Mouse (Mus musculus) lung, adult 18-20 months (tissue): ENCODE measurements around the gene Unc13b.
"Not testable (repeated sequence)": the region's sequence is repeated elsewhere in the genome, so short reads cannot be mapped to it uniquely, and the experiment has no call there.

Source experiments
- DNase-seq, 2 experiments: peaks; one replicate each; pipeline ENCODE4 v3.0.0; 2022; ENCODE audit warnings: mixed read lengths in 2 of 2

Gene Unc13b

DNA sequence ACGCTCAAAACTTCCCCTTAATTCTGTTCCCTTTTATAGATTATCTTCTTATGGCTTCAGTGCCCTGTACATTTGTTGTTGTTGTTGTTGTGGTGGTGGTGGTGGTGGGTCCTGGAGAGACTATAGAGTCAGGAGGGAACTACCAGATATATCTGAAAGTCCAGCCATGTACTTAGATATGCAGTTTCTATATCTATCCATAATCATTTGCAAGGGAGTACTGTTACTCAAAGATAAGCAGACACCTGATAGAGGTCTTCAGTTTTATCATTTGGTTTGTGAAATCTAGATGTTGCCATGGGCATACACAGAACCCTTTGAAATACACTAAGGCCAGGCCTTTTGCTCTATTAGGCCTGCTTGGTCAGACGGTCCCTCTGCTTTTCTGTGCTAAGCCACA, 55.8 kb downstream of the Unc13b start:
- no peak for DNase-seq

GRCm38 (mm10) chr4:43114946-43115345, 56.2 kb downstream of the Unc13b start:
- peak; percentile 20 to 28 for DNase-seq

- DNase-seq, result no peak
Observed at GRCm38 (mm10) chr4:43116249-43116648, 57.5 kb downstream of the Unc13b start.

DNA sequence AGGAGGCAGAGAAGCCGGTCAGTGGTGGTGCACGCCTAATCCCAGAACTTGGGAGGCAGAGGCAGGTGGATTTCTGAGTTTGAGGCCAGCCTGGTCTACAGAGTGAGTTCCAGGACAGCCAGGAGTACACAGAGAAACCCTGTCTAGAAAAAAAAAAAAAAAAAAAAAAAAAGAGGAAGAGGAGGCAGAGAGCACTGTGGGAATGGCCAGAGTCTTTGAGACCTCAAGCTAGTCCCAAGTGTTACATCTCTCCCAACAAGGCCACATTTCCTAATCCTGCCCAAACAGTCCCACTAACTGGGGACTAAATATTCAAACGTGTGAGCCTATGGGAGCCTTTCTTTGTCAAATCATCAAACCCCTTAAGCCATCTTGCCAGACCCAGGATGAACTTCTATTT, 71.0 kb downstream of the Unc13b start:
- no peak for DNase-seq

- DNase-seq, result no peak
Observed at GRCm38 (mm10) chr4:43142610-43143009, 83.9 kb downstream of the Unc13b start.

DNA sequence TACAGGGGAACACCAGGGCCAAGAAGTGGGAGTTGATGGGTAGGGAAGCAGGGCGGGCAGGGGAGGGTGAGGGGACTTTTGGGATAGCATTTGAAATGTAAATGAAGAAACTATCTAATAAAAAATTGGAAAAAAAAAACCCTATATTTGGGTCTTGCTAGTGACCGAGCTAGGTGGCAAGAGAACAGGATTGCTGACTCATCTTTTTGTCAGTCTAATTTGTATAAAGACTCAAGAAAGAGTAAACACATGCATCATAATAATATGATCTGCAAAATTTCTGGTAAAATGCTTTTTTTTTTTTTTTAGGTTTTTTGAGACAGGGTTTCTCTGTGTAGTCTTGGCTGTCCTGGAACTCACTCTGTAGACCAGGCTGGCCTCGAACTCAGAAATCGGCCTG, 93.7 kb downstream of the Unc13b start:
- not testable (repeated sequence) for DNase-seq

DNA sequence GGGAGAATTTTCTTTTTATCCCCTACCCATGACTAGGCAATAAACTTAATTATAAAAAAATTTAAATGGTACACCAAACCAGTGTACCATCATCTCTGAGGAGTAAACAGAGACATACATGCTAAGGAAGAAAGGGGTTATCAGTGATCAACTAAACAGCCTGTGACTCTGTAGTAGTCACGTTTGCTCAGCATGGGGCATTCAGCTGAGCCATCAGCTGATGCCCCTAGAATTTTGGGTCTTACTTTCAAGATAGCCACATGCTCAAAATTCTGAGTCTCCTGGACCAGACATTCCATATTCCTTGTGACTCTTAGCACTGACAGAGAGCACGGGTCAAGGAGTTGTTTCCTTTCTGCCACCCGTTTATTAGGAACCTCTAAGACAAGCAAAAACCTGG, 101.3 kb downstream of the Unc13b start:
- no peak for DNase-seq

GRCm38 (mm10) chr4:43161124-43161657, 102.4 kb downstream of the Unc13b start:
- no peak for DNase-seq

DNA sequence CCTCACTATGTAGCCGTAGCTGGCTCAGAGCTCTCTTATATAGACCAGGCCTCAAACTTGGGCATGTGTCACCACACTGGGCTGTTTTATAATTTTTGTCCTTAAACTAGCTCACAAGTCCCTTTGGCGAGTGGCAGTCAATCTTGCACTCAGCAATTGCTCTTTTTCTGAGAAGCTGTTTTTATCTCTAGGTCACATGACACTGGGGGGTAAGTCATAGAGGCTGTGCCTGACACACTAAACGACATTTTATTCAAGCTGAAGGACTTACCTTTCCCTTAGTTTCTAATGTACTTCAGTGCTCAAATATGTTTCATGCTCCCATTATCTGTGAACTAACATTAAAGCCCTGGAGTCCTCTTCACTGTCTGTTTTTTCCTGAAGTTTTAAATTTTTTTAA, 104.5 kb downstream of the Unc13b start:
- DNase-seq, result no peak

DNA sequence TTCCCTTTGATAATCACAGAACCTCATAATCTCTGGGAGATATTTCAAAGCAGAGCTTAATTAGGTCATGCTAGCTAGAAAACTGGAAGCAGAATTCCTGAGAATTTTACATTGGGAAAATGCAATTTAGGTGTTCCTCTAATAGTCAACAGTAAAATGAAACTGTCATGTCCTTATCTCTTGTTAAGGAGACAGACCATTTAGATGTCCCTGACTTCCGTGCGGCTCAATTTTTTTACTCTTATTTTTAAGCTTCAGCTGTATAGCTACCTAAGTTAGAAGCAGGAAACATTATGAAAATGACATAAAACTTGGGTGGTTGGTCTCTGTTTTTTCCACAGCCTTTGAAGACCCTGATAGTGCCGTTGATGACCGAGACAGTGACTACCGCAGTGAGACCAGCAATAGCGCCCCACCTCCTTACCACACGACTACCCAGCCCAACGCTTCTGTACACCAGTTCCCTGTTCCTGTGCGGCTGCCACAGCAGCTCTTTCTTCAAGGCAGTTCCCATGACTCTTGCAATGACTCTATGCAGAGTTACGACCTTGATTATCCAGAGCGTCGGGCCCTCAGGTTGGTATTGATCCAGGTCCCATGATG, 106.8 kb downstream of the Unc13b start:
- no peak for DNase-seq

GRCm38 (mm10) chr4:43170028-43170427, 111.3 kb downstream of the Unc13b start:
- DNase-seq, result no peak

DNA sequence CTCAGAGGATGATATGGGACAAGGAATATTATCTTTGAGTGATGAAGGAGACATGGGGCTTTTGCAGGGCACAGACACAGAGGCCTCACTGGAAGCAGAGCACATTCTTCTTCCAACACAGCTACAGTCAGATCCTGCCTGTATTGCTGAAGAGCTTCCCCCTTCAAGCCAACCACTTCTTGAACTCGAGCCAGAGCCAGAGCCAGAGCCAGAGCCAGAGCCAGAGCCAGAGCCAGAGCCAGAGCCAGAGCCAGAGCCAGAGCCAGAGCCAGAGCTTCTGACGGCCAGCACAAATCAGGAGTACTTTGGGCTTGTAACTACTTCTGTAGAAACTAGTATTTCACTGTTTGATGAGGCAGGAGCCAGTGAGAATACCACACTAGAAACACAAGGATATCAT, 118.4 kb downstream of the Unc13b start:
- DNase-seq, result peak; percentile 2 to 5

- DNase-seq, result no peak
Observed at GRCm38 (mm10) chr4:43182474-43183168, 123.9 kb downstream of the Unc13b start.

- no peak for DNase-seq
Observed at GRCm38 (mm10) chr4:43187439-43187838, 128.7 kb downstream of the Unc13b start.

DNA sequence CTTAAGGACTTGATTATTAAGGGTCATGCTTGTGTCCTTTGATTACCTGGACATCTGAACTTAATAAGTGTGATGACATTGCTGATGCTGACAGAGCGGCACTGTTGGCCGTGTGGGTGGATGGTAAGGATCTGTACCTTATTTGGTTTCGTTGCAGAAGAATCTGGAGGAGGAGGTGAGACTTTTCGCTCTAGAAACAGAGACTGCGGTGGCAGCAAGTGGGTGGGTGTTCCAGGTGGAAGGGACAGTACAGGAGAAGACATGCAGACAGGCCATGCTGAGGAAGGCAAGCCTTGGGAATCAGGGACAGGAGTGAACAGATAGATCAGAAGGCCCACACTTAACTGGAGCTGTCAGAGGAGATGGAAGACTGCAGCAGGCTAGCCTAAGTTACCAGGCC, 130.6 kb downstream of the Unc13b start:
- DNase-seq, result no peak

- no peak for DNase-seq
Observed at GRCm38 (mm10) chr4:43204946-43205345, 146.2 kb downstream of the Unc13b start.

DNA sequence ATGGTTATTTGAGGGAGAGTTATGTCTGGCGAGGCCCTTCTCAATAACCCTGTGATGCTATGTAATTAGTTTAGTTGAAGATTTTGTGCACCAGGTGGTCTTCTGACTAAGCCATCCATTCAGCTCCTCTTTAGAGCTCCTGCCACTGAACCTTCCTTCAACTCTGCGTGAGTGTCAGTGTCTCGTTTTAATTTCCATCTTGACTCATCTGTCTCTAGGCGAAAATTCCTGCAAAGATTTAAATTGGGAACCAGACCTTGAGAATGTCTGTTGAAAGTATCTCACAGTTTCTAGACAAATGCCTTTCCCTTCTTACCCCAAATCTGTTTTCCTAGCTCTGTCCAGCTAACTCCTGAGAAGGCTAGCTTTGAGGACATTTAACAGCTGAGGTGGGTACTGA, 146.8 kb downstream of the Unc13b start:
- no peak for DNase-seq

- DNase-seq, result no peak
Observed at GRCm38 (mm10) chr4:43206989-43207388, 148.2 kb downstream of the Unc13b start.

GRCm38 (mm10) chr4:43209081-43209579, 150.4 kb downstream of the Unc13b start:
- DNase-seq, result peak in 1 of 2 experiments; percentile 8

GRCm38 (mm10) chr4:43209673-43210072, 150.9 kb downstream of the Unc13b start:
- DNase-seq, result no peak

DNA sequence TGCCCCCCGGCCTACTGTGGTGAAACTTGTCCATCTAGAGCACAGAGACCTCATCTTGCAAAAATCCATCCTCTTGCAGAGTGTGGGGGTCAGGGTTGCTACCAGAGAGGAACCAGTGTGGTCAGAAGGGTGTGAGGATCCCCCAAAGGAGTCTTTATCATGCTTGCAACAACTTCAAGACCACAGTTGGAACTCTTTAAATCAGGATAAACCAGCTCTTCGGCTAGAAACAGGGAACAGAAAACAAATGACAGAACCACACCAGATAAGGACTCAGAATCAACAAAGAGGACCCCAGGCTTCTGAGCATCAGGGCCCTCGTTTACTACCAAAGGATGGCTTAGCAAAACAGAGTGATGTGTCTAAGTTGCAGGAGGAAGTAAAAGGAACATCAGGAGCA, 157.7 kb downstream of the Unc13b start:
- no peak for DNase-seq

- DNase-seq, result no peak
Observed at GRCm38 (mm10) chr4:43217997-43218396, 159.2 kb downstream of the Unc13b start.

- no peak for DNase-seq
Observed at GRCm38 (mm10) chr4:43231821-43232220, 173.1 kb downstream of the Unc13b start.

DNA sequence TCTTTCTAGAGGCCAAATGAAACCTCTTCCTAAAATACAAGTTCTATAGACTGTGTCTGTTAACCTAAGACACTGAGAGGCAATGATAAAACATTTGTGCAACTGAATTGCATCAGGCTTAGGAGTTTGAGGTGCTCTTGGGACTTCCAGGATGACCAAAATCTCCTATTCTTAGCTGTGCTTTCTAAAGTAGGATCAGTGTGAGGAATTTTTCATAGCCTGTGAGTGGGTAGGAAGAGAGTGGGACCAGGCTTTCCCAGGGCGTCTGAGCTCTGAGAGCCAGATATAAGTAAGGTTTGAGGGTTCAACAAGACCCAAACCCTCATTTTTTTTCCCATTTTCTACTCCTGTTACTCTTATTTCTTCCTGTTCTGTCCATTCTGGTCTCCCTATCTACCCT, 174.2 kb downstream of the Unc13b start:
- no peak for DNase-seq
